Mouse (Mus musculus): ENCODE data around the gene Pax5. TPM values are rescaled to one million over a fixed set of nuclear protein-coding genes. Genes with fewer than 3 reads are reported as not detected.

Pax5 gene
- polyA plus RNA-seq, 1 experiment = 6.3 TPM

GRCm38 (mm10) chr4:44673726-44674125, 36.6 kb downstream of the Pax5 start:
- Histone ChIP-seq H3K27ac (ENCODE audit: insufficient read depth, low read depth, low read length) (no peak overlapping the region), H3K36me3 (ENCODE audit: control insufficient read depth, insufficient read depth, low read length) (no peaks in the 10 kb centered on the region), H3K4me1 (ENCODE audit: control insufficient read depth, insufficient read depth, insufficient read length, low read length) (no peaks in the 10 kb centered on the region), H3K27me3 (ENCODE audit: control insufficient read depth, insufficient read depth, low read length) (no peaks in the 10 kb centered on the region), H3K4me3 (ENCODE audit: low read depth, low read length) (no peak overlapping the region)
- 53% methylated on average over 9 of the region's 9 CpGs for WGBS
- no peak for TF ChIP-seq CTCF (IDR thresholded peaks at IDR 0.05; ENCODE audit: extremely low read depth, insufficient read length, insufficient replicate concordance, low read depth, low read length)
- TF ChIP-seq POLR2A (IDR thresholded peaks at IDR 0.05; ENCODE audit: low read depth, low read length) = no peak

- Histone ChIP-seq H3K27ac (ENCODE audit: insufficient read depth, low read depth, low read length) (no peak overlapping the region), H3K4me1 (ENCODE audit: control insufficient read depth, insufficient read depth, insufficient read length, low read length) (no peaks in the 10 kb centered on the region), H3K36me3 (ENCODE audit: control insufficient read depth, insufficient read depth, low read length) (no peaks in the 10 kb centered on the region), H3K4me3 (ENCODE audit: low read depth, low read length) (no peak overlapping the region), H3K27me3 (ENCODE audit: control insufficient read depth, insufficient read depth, low read length) (no peaks in the 10 kb centered on the region)
- TF ChIP-seq POLR2A (IDR thresholded peaks at IDR 0.05; ENCODE audit: low read depth, low read length) (no peak), CTCF (IDR thresholded peaks at IDR 0.05; ENCODE audit: extremely low read depth, insufficient read length, insufficient replicate concordance, low read depth, low read length) (no peak)
- WGBS = 51% methylated on average over 10 of the region's 10 CpGs
These were observed 37.9 kb downstream of the Pax5 start for GRCm38 (mm10) chr4:44672216-44672937.

GRCm38 (mm10) chr4:44671486-44671885, 38.8 kb downstream of the Pax5 start:
- Histone ChIP-seq H3K27ac (ENCODE audit: insufficient read depth, low read depth, low read length) (no peak overlapping the region), H3K4me3 (ENCODE audit: low read depth, low read length) (no peak overlapping the region), H3K4me1 (ENCODE audit: control insufficient read depth, insufficient read depth, insufficient read length, low read length) (no peaks in the 10 kb centered on the region), H3K36me3 (ENCODE audit: control insufficient read depth, insufficient read depth, low read length) (no peaks in the 10 kb centered on the region), H3K27me3 (ENCODE audit: control insufficient read depth, insufficient read depth, low read length) (no peaks in the 10 kb centered on the region)
- TF ChIP-seq CTCF (IDR thresholded peaks at IDR 0.05; ENCODE audit: extremely low read depth, insufficient read length, insufficient replicate concordance, low read depth, low read length) = no peak
- no peak for TF ChIP-seq POLR2A (IDR thresholded peaks at IDR 0.05; ENCODE audit: low read depth, low read length)
- 72% methylated on average over 3 of the region's 3 CpGs for WGBS

GRCm38 (mm10) chr4:44671035-44671434, 39.3 kb downstream of the Pax5 start:
- WGBS = 67% methylated on average over 2 of the region's 2 CpGs
- Histone ChIP-seq H3K27me3 (ENCODE audit: control insufficient read depth, insufficient read depth, low read length) (no peaks in the 10 kb centered on the region), H3K36me3 (ENCODE audit: control insufficient read depth, insufficient read depth, low read length) (no peaks in the 10 kb centered on the region), H3K4me1 (ENCODE audit: control insufficient read depth, insufficient read depth, insufficient read length, low read length) (no peaks in the 10 kb centered on the region), H3K4me3 (ENCODE audit: low read depth, low read length) (no peak overlapping the region), H3K27ac (ENCODE audit: insufficient read depth, low read depth, low read length) (no peak overlapping the region)
- TF ChIP-seq POLR2A (IDR thresholded peaks at IDR 0.05; ENCODE audit: low read depth, low read length) (no peak), CTCF (IDR thresholded peaks at IDR 0.05; ENCODE audit: extremely low read depth, insufficient read length, insufficient replicate concordance, low read depth, low read length) (no peak)

- Histone ChIP-seq H3K36me3 (ENCODE audit: control insufficient read depth, insufficient read depth, low read length) (no peaks in the 10 kb centered on the region), H3K27me3 (ENCODE audit: control insufficient read depth, insufficient read depth, low read length) (peaks cover under 1% of the 10 kb centered on the region; the same call in 1 of the 2 replicates), H3K4me3 (ENCODE audit: low read depth, low read length) (no peak overlapping the region), H3K27ac (ENCODE audit: insufficient read depth, low read depth, low read length) (no peak overlapping the region), H3K4me1 (ENCODE audit: control insufficient read depth, insufficient read depth, insufficient read length, low read length) (no peaks in the 10 kb centered on the region)
- WGBS = 64% methylated on average over 4 of the region's 4 CpGs
- no peak for TF ChIP-seq CTCF (IDR thresholded peaks at IDR 0.05; ENCODE audit: extremely low read depth, insufficient read length, insufficient replicate concordance, low read depth, low read length)
- no peak for TF ChIP-seq POLR2A (IDR thresholded peaks at IDR 0.05; ENCODE audit: low read depth, low read length)
These were observed 39.9 kb downstream of the Pax5 start for GRCm38 (mm10) chr4:44670380-44670779.

- WGBS = 75% methylated on average over 7 of the region's 7 CpGs
These were observed 40.7 kb downstream of the Pax5 start for GRCm38 (mm10) chr4:44669485-44670181.

GRCm38 (mm10) chr4:44668574-44668973, 41.7 kb downstream of the Pax5 start:
- TF ChIP-seq CTCF (IDR thresholded peaks at IDR 0.05; ENCODE audit: extremely low read depth, insufficient read length, insufficient replicate concordance, low read depth, low read length) = no peak
- no peak for TF ChIP-seq POLR2A (IDR thresholded peaks at IDR 0.05; ENCODE audit: low read depth, low read length)
- Histone ChIP-seq H3K27ac (ENCODE audit: insufficient read depth, low read depth, low read length) (no peak overlapping the region), H3K4me1 (ENCODE audit: control insufficient read depth, insufficient read depth, insufficient read length, low read length) (no peaks in the 10 kb centered on the region), H3K36me3 (ENCODE audit: control insufficient read depth, insufficient read depth, low read length) (no peaks in the 10 kb centered on the region), H3K4me3 (ENCODE audit: low read depth, low read length) (no peak overlapping the region), H3K27me3 (ENCODE audit: control insufficient read depth, insufficient read depth, low read length) (peaks cover 16% of the 10 kb centered on the region)
- 69% methylated on average over 6 of the region's 6 CpGs for WGBS

More at GRCm38 (mm10) chr4:44669485-44670181, 40.7 kb downstream of the Pax5 start:
- TF ChIP-seq POLR2A (IDR thresholded peaks at IDR 0.05; ENCODE audit: low read depth, low read length) (no peak), CTCF (IDR thresholded peaks at IDR 0.05; ENCODE audit: extremely low read depth, insufficient read length, insufficient replicate concordance, low read depth, low read length) (peak; percentile 39; the same call in 1 of the 2 replicates)
- no peaks in the 10 kb centered on the region for H3K36me3 ChIP-seq (ENCODE audit: control insufficient read depth, insufficient read depth, low read length)
- H3K27me3 ChIP-seq (ENCODE audit: control insufficient read depth, insufficient read depth, low read length) = peaks cover 7% of the 10 kb centered on the region; the same call in 1 of the 2 replicates
- no peak overlapping the region for H3K4me3 ChIP-seq (ENCODE audit: low read depth, low read length)
- H3K27ac ChIP-seq (ENCODE audit: insufficient read depth, low read depth, low read length) = no peak overlapping the region
- no peaks in the 10 kb centered on the region for H3K4me1 ChIP-seq (ENCODE audit: control insufficient read depth, insufficient read depth, insufficient read length, low read length)

Data from small intestine, adult 2 months (tissue).